Mouse (Mus musculus) C2C12 (cell line): ENCODE data around the gene Fam53b.

Experiments
- CEBPB ChIP-seq: IDR thresholded peaks from one replicate; pipeline ENCODE4 v1.6.1; 2011; ENCODE audit warnings: low read depth, mild to moderate bottlenecking, control low read depth, moderate library complexity
- CTCF ChIP-seq: IDR thresholded peaks from one replicate; pipeline ENCODE4 v1.5.1; 2011; ENCODE audit not compliant: control insufficient read depth, insufficient read depth, insufficient read length
- MAX ChIP-seq: IDR thresholded peaks from one replicate; pipeline ENCODE4 v1.6.1; 2011; ENCODE audit warnings: mild to moderate bottlenecking, control low read depth
- MYOD1 ChIP-seq: IDR thresholded peaks from one replicate; pipeline ENCODE4 v1.6.1; 2011; ENCODE audit warnings: low read depth; ENCODE audit not compliant: control insufficient read depth, insufficient read length
- MYOG ChIP-seq: IDR thresholded peaks from one replicate; pipeline ENCODE4 v1.6.1; 2011; ENCODE audit not compliant: control insufficient read depth, insufficient read length; ENCODE audit errors: extremely low read depth
- USF1 ChIP-seq: IDR thresholded peaks from one replicate; pipeline ENCODE4 v1.6.1; 2011; ENCODE audit warnings: low read depth, mild to moderate bottlenecking, control low read depth, moderate library complexity

DNA sequence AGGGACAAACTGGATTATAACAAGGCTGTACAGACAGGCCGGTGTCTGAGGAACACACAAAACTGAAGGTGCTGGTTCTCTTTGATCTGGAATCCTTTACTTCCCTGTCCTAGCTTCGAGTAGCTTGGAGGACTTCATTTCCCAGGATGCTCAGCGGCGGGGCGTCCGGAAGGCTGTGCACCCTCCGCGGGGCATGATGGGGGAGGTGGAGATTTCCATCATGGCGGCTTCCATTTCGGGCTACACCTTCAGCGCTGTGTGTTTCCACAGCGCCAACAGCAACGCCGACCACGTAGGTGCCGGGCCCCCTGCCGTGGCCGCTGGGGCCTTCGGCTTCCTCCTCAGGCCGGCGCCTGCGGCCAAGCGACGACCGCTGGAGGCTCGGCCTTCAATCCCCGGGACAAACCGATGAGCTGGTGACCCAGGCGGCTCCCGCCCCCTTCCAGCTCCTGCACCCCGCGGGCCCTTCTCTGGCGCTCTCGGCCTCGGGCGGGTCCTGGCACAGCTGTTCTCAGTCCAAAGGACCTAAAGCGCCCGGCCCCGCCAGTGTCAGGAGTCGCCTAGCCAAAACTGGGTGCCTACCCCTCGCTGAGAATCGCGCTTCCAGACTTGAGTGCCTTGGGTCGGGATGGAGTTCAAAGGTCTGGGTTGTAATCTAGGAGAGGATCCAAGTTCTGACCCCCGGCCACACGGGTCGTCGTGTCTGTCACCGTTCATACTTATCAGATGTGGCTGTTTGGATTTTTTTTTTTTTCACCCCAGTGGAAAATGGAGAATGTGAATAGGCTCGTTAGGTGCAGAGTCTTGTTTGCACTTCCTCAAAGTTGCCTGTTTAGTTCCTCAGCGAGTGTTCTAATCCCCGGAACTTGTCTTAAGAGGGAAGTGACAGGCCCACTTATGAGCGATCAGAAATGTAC is 45.6 kb upstream of the Fam53b start, which contains the start of gene Abraxas2:
- TF ChIP-seq CTCF (no peak), MYOD1 (no peak), MAX (no peak), USF1 (no peak), MYOG (no peak), CEBPB (no peak)
